Mouse (Mus musculus): ENCODE data around the gene Rab17.

Gene Rab17

GRCm38 (mm10) chr1:90995916-90996315 lies 26.5 kb upstream of the Rab17 start:
- no peak for DNase-seq (ENCODE audit: low spot score in 2 of 2)

- DNase-seq (ENCODE audit: low spot score in 2 of 2), result no peak
These were observed 11.9 kb upstream of the Rab17 start for GRCm38 (mm10) chr1:90981346-90981745.

DNA sequence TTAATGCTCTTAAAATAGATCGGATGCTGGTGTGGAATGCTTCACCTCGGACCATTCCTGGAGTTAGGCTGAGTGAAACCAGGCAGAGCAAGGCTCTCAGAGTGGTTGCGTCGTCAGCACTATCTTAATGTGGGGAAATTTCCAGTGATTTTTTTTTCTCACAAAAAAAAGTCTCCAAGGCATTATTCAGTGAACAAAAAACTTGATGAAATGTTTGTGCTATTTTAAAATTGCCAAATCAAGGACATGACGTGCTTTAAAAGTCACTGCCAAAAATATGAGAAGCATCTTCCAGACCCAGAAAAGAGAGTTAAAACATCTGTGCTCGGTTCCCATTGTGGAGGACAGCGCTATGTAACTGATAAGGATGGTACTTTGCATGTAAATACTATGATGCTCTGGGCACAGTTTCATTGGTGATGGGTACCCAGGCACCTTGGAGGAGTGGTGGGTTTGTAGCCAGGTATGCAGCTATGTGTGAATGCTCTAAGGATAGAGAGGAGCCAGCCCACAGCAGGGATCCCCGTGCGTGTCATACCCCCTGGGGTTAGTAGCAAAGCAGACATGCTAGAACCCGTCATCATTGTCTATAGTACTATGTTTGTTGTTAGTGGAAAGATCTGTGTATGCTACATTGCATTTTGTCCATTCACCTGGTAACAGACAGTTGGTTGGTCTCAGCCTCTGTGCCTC lies 11.3 kb upstream of the Rab17 start:
- DNase-seq (ENCODE audit: low spot score in 2 of 2), result no peak

DNA sequence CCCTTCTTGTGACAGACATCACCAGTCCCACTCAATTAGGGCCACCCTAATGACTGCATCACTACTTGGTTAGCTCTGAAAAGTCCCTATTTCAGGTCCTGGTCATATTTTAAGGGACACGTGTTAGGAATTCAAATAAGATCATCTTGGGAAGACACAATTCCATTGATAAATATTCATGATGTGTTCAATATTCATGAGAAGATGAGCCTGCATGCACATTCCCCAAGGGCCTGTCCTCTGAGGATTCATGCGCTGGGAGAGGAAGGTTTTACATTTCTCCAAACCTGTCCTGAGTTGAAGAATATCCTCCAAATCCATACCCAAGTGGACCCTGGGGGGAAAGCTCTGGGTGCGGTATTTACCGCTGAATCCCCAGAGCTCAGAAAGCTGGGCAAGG lies 6.5 kb upstream of the Rab17 start:
- no peak for DNase-seq (ENCODE audit: low spot score in 2 of 2)

GRCm38 (mm10) chr1:90974906-90975649 lies 5.6 kb upstream of the Rab17 start:
- peak; percentile 74 to 82 for DNase-seq (ENCODE audit: low spot score in 2 of 2)

DNA sequence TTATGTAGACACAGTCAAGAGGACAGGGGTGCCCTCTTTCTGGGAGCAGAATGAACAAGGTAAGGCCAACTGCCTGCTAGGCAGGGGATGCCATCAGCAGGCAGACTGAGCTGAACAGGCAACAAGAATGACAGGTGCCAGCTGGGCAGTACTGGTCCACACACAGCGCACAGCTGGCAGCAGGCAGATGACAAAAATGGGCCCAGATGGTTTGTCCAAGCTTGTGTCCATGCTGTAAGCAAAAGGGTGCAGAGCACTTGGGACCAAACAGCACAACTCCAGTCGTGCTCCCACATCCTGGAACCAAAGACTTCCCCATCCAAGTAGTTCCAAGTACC lies 4.1 kb upstream of the Rab17 start:
- DNase-seq (ENCODE audit: low spot score in 2 of 2), result no peak

DNA sequence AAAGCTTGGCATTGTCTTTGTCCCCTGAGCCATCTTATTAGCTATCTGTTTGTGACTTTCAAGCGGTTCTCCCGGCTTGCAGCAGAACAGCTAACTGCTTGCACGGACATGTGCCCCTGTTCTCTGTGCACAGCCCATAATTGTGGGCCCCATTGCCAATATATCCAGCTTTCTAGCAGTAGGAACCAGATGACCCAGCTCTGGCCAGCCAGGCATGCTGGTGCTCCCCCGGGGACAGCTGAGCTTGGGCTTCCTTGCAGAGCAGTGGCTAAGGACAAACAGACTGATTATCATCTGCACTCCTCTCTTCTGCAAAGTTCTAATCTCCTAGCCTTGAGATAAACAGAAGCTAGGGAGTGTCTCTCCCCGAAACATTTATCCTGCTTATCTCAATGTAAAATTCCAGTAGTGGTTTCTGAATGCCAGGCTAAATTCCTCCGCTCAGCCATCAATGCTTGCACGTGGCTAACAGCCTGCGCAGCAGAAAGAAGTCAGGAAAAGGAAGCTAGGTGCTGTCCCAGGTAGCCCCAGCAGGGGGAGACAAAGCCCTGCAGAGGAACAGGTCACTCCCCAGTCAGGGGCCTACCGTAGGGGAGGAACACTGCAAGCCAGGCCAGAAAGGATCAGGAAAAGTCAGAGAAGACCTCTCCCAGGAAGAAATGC lies 3.6 kb upstream of the Rab17 start:
- peak; percentile 95 to 99 for DNase-seq (ENCODE audit: low spot score in 2 of 2)

GRCm38 (mm10) chr1:90969881-90970390 lies 475 bp upstream of the Rab17 start:
- DNase-seq (ENCODE audit: low spot score in 2 of 2), result no peak

- DNase-seq (ENCODE audit: low spot score in 2 of 2), result no peak
These were observed 812 bp downstream of the Rab17 start for GRCm38 (mm10) chr1:90968649-90969048.

DNA sequence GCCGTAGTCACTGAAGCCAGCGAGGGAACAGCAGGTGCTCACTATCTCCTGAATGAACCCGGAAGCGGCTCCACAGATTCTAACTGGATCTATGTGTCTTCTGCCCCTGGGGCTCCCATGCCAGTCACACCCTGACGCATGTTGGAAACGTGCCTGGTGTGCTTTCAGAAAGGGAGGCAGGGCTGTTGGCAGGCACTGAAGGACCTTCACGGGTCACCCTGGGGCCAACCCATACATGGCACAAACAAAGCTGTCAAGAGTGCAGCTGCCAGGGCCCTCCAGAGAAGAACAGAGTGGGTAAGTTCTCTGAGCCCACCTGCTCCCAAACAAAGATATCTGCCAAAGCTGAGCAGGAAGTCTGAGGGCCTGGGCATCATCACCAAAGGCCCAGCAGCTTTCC lies 1.9 kb downstream of the Rab17 start:
- no peak for DNase-seq (ENCODE audit: low spot score in 2 of 2)

DNA sequence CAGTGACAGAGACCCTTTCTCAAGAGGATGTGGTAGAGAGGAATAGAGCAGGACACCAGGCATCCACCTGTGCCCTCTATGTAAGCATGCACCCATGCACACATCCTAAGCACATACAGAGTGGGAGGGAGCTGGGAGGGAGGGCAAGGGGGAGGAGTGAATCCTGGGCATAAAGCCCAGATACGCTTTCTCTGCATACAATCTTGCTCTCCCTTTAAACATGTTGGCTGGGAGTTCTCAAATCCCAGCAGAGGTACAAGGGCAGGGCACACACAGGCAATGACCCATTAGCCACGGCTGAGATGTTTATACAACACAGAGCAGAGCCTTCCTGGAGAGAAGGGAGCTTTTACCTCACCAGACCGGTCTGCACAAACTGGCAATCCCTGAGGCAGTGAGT lies 6.5 kb downstream of the Rab17 start:
- DNase-seq (ENCODE audit: low spot score in 2 of 2), result no peak

- no peak for DNase-seq (ENCODE audit: low spot score in 2 of 2)
These were observed 6.9 kb downstream of the Rab17 start for GRCm38 (mm10) chr1:90962526-90962925.

DNA sequence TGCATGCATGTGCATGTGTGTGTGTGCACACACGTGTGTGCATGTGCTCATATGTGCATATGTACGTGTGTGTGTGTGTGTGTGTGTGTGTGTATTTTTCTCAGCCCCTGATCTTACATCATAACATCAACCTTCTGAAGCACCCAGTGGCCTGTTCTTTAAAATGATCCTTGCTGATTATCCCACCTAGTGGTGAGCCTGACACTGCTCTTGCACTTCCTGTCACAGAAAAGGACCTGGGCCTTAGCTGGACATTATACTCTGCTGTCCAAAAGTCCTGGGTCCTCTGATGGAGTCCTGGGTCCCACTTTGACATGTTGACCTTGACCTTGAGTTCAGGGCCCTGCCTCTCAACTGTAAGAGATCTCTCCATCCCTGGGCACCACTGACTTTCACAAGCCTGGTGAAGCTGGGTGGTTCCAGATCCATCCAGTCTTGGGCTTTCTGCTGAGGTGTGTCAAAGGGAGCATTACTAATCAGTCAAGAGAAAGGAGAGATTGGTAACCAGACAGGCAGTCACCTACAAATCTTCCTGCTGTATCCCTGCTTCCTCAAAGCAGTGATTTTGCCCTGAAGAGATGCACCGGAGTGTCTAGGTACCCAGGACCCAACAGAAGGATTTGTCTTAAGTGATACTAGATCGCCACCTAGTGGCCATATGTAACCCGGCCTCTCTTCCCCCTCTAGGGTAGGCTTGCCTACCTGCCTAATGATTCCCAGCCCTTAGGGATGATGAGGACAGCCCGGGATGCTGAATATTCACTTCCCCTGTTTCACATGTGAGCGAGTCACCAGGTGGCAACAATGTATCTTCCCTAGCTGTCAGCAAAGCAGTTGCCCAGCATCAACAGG lies 13.0 kb downstream of the Rab17 start:
- DNase-seq (ENCODE audit: low spot score in 2 of 2), result peak; percentile 66 to 72

GRCm38 (mm10) chr1:90953688-90954087 lies 15.8 kb downstream of the Rab17 start:
- no peak for DNase-seq (ENCODE audit: low spot score in 2 of 2)

DNA sequence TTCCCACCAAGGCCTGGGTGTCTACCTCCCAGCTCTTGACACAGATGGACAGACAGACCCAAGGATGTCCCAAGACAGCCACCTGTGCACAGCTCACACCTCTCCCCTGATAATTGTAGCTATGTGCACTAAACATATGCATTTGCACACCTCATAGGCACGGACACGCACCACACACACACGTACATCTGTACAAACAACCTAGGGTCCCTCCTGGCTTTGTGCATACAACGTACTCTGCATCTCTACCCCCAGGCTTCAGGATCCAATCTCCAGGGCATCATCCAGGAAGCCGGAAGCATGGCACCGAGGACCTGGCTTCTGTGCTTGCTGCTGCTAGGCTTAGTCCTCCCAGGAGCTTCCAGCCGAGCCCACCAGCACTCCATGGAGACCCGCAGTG lies 16.7 kb downstream of the Rab17 start, which contains the start of gene Prlh:
TSS of gene Prlh (plus strand) at position 301 of the 400 bp plus-strand sequence.
- DNase-seq (ENCODE audit: low spot score in 2 of 2), result no peak

DNA sequence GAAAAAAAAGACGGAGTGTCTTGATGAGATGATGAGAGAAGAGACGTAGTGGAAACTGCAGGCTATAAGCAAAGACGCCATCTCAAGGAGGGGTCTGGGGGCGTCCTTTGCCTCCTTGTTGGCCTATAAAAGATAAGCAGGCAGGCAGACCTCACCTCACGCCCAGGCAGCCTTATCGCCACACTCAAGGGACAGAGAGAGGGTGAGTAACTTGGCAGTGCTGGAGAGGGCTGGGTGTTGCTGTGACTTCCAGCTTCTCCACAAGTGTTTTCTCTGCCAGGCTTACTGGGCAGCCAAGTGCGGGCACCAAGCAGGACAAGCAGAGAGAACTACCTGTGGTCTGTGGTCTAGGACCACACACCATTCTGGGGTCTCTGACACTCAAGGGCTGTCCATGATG lies 17.8 kb downstream of the Rab17 start:
- DNase-seq (ENCODE audit: low spot score in 2 of 2), result no peak

- no peak for DNase-seq (ENCODE audit: low spot score in 2 of 2)
These were observed 20.2 kb downstream of the Rab17 start for GRCm38 (mm10) chr1:90949309-90949708.

- no peak for DNase-seq (ENCODE audit: low spot score in 2 of 2)
These were observed 22.2 kb downstream of the Rab17 start for GRCm38 (mm10) chr1:90947252-90947651.

DNA sequence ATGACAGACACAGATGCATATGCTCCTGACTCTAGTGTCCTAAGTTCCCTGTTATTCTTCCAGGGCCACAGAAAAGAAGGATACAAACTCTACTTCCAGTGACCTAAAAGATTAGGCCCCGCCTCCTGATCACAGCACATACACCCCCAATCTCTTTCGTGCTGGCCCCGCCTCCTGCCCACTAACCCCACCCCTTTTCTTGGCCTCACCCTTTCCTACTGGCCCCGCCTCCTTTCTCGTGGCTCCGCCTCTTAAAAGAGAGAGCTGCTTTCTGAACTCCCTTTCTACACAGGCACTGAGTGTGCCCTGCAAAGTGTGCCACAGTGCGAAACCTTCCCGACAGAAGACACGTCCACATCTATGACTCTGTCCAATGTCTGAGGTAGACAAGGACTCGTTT lies 24.3 kb downstream of the Rab17 start:
- DNase-seq (ENCODE audit: low spot score in 2 of 2), result no peak

DNA sequence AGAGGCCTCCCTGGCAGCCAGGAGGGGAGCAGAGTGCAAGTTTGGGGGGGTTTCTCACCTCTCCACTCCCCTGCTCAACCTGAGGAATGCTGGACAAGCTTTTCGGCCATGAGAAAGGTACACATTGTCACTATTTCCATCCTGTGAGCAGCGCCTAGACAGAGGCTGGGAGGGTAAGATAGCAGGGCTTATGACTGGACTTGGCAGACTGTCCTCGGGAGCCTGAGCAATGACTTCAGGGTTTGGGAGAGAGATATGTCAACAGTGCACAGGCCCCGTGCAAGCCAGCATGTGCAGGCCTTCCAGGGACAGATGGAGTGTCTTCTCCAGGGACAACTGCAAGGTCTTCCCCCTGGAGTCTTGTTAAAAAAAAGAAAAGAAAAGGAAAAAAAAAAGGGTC lies 29.5 kb downstream of the Rab17 start:
- no peak for DNase-seq (ENCODE audit: low spot score in 2 of 2)

- no peak for DNase-seq (ENCODE audit: low spot score in 2 of 2)
These were observed 32.5 kb downstream of the Rab17 start for GRCm38 (mm10) chr1:90936990-90937389.

DNA sequence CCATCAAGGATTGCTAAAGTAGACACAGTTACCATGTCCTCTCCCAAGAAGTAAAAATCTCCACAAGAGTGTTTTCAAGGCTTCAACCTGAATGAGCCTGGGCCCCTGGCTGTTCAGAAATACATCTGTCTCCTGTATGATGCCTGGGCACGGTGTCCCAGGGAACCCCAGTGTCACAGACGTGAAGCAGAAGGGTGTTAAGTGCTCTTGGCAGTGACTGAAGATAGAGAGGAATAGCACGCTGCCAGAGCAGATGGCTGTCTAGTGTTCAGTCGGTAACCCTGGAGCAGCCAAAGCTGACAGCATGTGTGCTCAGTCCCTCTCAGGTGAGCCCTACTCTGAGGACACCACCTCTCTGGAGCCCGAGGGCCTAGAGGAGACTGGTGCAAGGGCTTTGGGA lies 36.5 kb downstream of the Rab17 start:
- no peak for DNase-seq (ENCODE audit: low spot score in 2 of 2)

Data from right cerebral cortex, adult 2 months (tissue).